Mouse (Mus musculus) retina, adult 2 months (tissue): ENCODE results near the gene Angptl7.

Experiments used
- DNase-seq: peaks from one replicate; pipeline ENCODE4 v3.0.0-alpha.2; 2012; ENCODE audit warnings: low read depth, low spot score

The Angptl7 gene

GRCm38 (mm10) chr4:148500410-148500867 lies at the start of gene Angptl7:
Gene Angptl7, minus strand, starts transcription at chr4:148500460.
- DNase-seq: no peak

- DNase-seq: no peak
These were observed 48.8 kb upstream of the Angptl7 start for GRCm38 (mm10) chr4:148549106-148549505.

- DNase-seq: no peak
These were observed 35.6 kb upstream of the Angptl7 start for GRCm38 (mm10) chr4:148535876-148536275.

- no peak for DNase-seq
These were observed 33.5 kb upstream of the Angptl7 start for GRCm38 (mm10) chr4:148533613-148534328.

- no peak for DNase-seq
These were observed 32.3 kb upstream of the Angptl7 start for GRCm38 (mm10) chr4:148532516-148532915.

- no peak for DNase-seq
These were observed 31.1 kb upstream of the Angptl7 start for GRCm38 (mm10) chr4:148531341-148531740.

GRCm38 (mm10) chr4:148530778-148531177 lies 30.5 kb upstream of the Angptl7 start:
- DNase-seq: no peak

- no peak for DNase-seq
These were observed 30.1 kb upstream of the Angptl7 start for GRCm38 (mm10) chr4:148530351-148530750.

- DNase-seq: no peak
These were observed 27.1 kb upstream of the Angptl7 start for GRCm38 (mm10) chr4:148527158-148527910.

- DNase-seq: no peak
These were observed 23.3 kb upstream of the Angptl7 start for GRCm38 (mm10) chr4:148523538-148523937.

GRCm38 (mm10) chr4:148518235-148518795 lies 18.1 kb upstream of the Angptl7 start:
- DNase-seq: no peak

GRCm38 (mm10) chr4:148517809-148518208 lies 17.5 kb upstream of the Angptl7 start:
- DNase-seq: no peak

GRCm38 (mm10) chr4:148515313-148515712 lies 15.1 kb upstream of the Angptl7 start:
- no peak for DNase-seq

GRCm38 (mm10) chr4:148513021-148513559 lies 12.8 kb upstream of the Angptl7 start:
- DNase-seq: no peak

- no peak for DNase-seq
These were observed 11.1 kb upstream of the Angptl7 start for GRCm38 (mm10) chr4:148511334-148511733.

- DNase-seq: no peak
These were observed 10.4 kb upstream of the Angptl7 start for GRCm38 (mm10) chr4:148510691-148511090.

- DNase-seq: no peak
These were observed 9.3 kb upstream of the Angptl7 start for GRCm38 (mm10) chr4:148509450-148510084.

- DNase-seq: no peak
These were observed 8.0 kb upstream of the Angptl7 start for GRCm38 (mm10) chr4:148508084-148508849.

GRCm38 (mm10) chr4:148507585-148507984 lies 7.3 kb upstream of the Angptl7 start:
- no peak for DNase-seq

GRCm38 (mm10) chr4:148504497-148504959 lies 4.3 kb upstream of the Angptl7 start:
- no peak for DNase-seq
